Mouse (Mus musculus): ENCODE results near the gene Zfp553.

- no peak for TF ChIP-seq CTCF (IDR thresholded peaks at IDR 0.05; ENCODE audit: control insufficient read depth, insufficient read depth, low read length)
- no peak for TF ChIP-seq POLR2A (IDR thresholded peaks at IDR 0.05; ENCODE audit: borderline replicate concordance, control insufficient read depth, low read depth, low read length)
These were observed 23.1 kb downstream of the Zfp553 start for GRCm38 (mm10) chr7:127255965-127256364.

All from bone marrow, adult 2 months (tissue).